Mouse (Mus musculus) T-helper 17 cell (primary cell): ENCODE measurements around the gene Bub3.

Experiments
- in situ Hi-C, 2 experiments: fragments of 300-600 bp; cut with MboI, MseI; formaldehyde crosslinking; loops; 1 replicate in 1 of 2; 2 replicates in 1 of 2; pipeline ENCODE4 v1.15.1; 2025; ENCODE audit warnings: high pct_unique_total_duplicates in 2 of 2

Gene Bub3

GRCm38 (mm10) chr7:131555301-131556081 lies 4.5 kb upstream of the Bub3 start:
- in situ Hi-C loops, result loop anchor here (5.0 to 25.0 kb wide), 5 partner anchors 188 to 1282 kb away; partner anchors contain the start of genes 2310057M21Rik (in 1 of the 2) and Oat (in 1 of the 2)

GRCm38 (mm10) chr7:131556116-131556515 lies 3.9 kb upstream of the Bub3 start:
- in situ Hi-C loops, result loop anchor here (5.0 to 25.0 kb wide), 5 partner anchors 189 to 1281 kb away; partner anchors contain the start of genes 2310057M21Rik (in 1 of the 2) and Oat (in 1 of the 2)

GRCm38 (mm10) chr7:131556541-131557271 lies 3.3 kb upstream of the Bub3 start:
- in situ Hi-C loops, result loop anchor here (5.0 to 25.0 kb wide), 5 partner anchors 189 to 1281 kb away; partner anchors contain the start of genes 2310057M21Rik (in 1 of the 2) and Oat (in 1 of the 2)

- in situ Hi-C loops, result loop anchor here (5.0 to 25.0 kb wide), 5 partner anchors 190 to 1280 kb away; partner anchors contain the start of genes 2310057M21Rik (in 1 of the 2) and Oat (in 1 of the 2)
Measured at GRCm38 (mm10) chr7:131557751-131558150, 2.3 kb upstream of the Bub3 start.

- in situ Hi-C loops, result loop anchor here (25.0 kb wide), 2 partner anchors 1202 to 1277 kb away; no protein-coding TSS in a partner anchor
Measured at GRCm38 (mm10) chr7:131560697-131561042, 648 bp downstream of the Bub3 start.

- in situ Hi-C loops, result no loop called here
Measured at GRCm38 (mm10) chr7:131575246-131575645, 15.2 kb downstream of the Bub3 start.

GRCm38 (mm10) chr7:131582178-131582577 lies 22.2 kb downstream of the Bub3 start:
- in situ Hi-C loops, result no loop called here

GRCm38 (mm10) chr7:131585551-131585950 lies 25.5 kb downstream of the Bub3 start:
- in situ Hi-C loops, result no loop called here

- in situ Hi-C loops, result no loop called here
Measured at GRCm38 (mm10) chr7:131597779-131598482, 37.9 kb downstream of the Bub3 start.

GRCm38 (mm10) chr7:131598483-131598824 lies 38.4 kb downstream of the Bub3 start:
- in situ Hi-C loops, result no loop called here

- in situ Hi-C loops, result no loop called here
Measured at GRCm38 (mm10) chr7:131602106-131602505, 42.1 kb downstream of the Bub3 start.

GRCm38 (mm10) chr7:131603186-131603585 lies 43.2 kb downstream of the Bub3 start:
- in situ Hi-C loops, result no loop called here

GRCm38 (mm10) chr7:131604946-131605345 lies 44.9 kb downstream of the Bub3 start:
- in situ Hi-C loops, result no loop called here

GRCm38 (mm10) chr7:131605481-131605880 lies 45.5 kb downstream of the Bub3 start:
- in situ Hi-C loops, result no loop called here

GRCm38 (mm10) chr7:131608049-131608448 lies 48.0 kb downstream of the Bub3 start:
- in situ Hi-C loops, result no loop called here

GRCm38 (mm10) chr7:131609677-131610076 lies 49.7 kb downstream of the Bub3 start:
- in situ Hi-C loops, result no loop called here
